Mouse (Mus musculus) lung, embryonic 14.5 days (tissue): Measurements from ENCODE around the gene Nptxr. TPM values are rescaled to one million over a fixed set of nuclear protein-coding genes. Genes with fewer than 3 reads are reported as not detected.
A peak's percentile ranks its signal among the peaks of the same experiment; 100 is the strongest.

Source experiments
- ATAC-seq: fragments of 200-750 bp; cut with Nextera tagmentation; 2 replicates; pipeline ENCODE4 v1.8.0; 2017; ENCODE audit warnings: mild to moderate bottlenecking, moderate TSS enrichment, moderate library complexity; ENCODE audit not compliant: insufficient read depth
- DNase-seq: peaks from one replicate; pipeline ENCODE4 v3.0.0-alpha.2; 2015
- H3K27ac ChIP-seq: fragments of 300-500 bp; sonication (generic); 2 replicates; pipeline ENCODE4 v1.5.1; 2014; ENCODE audit warnings: low read depth, mild to moderate bottlenecking, moderate library complexity
- H3K27me3 ChIP-seq: fragments of 300-500 bp; sonication (generic); 2 replicates; pipeline ENCODE4 v1.6.1; 2014; ENCODE audit warnings: low read length, control low read depth; ENCODE audit not compliant: insufficient read depth
- H3K36me3 ChIP-seq: fragments of 300-500 bp; sonication (generic); 2 replicates; pipeline ENCODE4 v1.6.1; 2014; ENCODE audit warnings: control low read depth; ENCODE audit not compliant: insufficient read depth
- H3K4me1 ChIP-seq: fragments of 300-500 bp; sonication (generic); 2 replicates; pipeline ENCODE4 v1.6.1; 2014; ENCODE audit warnings: antibody characterized with exemption, control low read depth; ENCODE audit not compliant: insufficient read depth
- H3K4me2 ChIP-seq: fragments of 300-500 bp; sonication (generic); 2 replicates; pipeline ENCODE4 v1.6.1; 2014; ENCODE audit warnings: mild to moderate bottlenecking
- H3K4me3 ChIP-seq: fragments of 300-500 bp; sonication (generic); 2 replicates; pipeline ENCODE4 v1.5.1; 2014; ENCODE audit warnings: low read depth, low read length
- H3K9ac ChIP-seq: fragments of 300-500 bp; sonication (generic); 2 replicates; pipeline ENCODE4 v1.6.1; 2014
- H3K9me3 ChIP-seq: fragments of 300-500 bp; sonication (generic); 2 replicates; pipeline ENCODE4 v1.6.1; 2016; ENCODE audit warnings: low read depth, low read length, control low read depth
- CTCF ChIP-seq: IDR thresholded peaks from 2 replicates; pipeline ENCODE4 v1.5.1; 2016; ENCODE audit warnings: antibody characterized with exemption, low read depth
- WGBS: fragments of 180-500 bp; shearing (Covaris S2); extraction: QIAGEN DNeasy Blood & Tissue Kit; methylation state at CpG from one replicate; pipeline ENCODE4 v1.1.7; 2014; 5-methylcytosine and 5-hydroxymethylcytosine counted together
- polyA plus RNA-seq: library from polyadenylated mRNA; unstranded; fragments of >200 nt; fragmentation: Nextera tagmentation; extraction: Ambion mirVana; gene quantifications from 2 replicates; pipeline ENCODE4 v1.2.1, GENCODE M21; 2014

Gene Nptxr
- polyA plus RNA-seq, 1 experiment from 2014 or later, result 2.0 TPM

DNA sequence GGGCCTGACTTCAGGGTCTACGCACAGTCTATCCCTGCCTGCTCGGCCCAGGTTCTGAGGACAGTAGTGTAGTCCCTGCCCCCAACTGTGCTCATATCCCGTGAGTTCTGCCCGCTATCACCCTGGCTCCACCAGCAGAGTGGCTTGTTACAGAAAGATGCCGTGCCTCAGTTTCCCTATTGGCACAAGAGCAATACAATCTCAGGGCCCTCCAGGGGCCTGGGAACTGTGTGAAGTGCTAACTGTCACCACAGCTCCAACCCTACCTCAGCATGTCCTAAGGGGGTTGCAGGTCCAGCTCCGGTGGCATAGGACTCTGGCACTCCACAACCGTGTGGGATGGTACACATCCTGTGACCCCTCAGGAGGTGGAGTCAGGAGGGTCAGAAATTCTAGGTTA, 7.5 kb downstream of the Nptxr start:
- WGBS, result 77% methylated on average over 7 of the region's 7 CpGs
- Histone ChIP-seq H3K9me3 (no peaks in the 10 kb centered on the region), H3K4me2 (no peak overlapping the region), H3K27me3 (peaks cover 6% of the 10 kb centered on the region), H3K36me3 (no peaks in the 10 kb centered on the region), H3K27ac (no peak overlapping the region), H3K4me3 (no peak overlapping the region), H3K4me1 (no peaks in the 10 kb centered on the region), H3K9ac (no peak overlapping the region)
- ATAC-seq (no peak), DNase-seq (no peak)
- TF ChIP-seq CTCF, result no peak

DNA sequence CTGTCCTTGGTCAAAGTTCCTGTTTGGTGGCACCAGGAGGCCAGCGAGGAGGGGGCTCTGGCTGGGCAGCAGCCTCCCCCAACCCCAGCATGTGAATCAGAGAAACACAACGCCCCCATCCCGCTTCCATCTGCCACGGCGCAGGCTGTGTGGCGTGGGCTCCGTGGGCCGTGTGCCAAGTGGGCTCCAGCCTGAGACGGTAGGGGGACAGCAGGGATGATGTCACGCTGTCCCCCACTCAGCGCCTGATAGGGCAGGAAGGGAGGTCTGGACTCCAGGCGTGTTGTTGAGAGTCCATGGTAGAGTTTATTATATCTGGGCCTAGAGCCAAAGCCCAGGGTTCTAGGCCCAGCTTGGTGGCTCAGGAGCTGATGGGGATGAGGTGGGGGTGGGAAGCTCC, 8.3 kb downstream of the Nptxr start:
- Histone ChIP-seq H3K4me2 (no peak overlapping the region), H3K36me3 (no peaks in the 10 kb centered on the region), H3K27me3 (no peaks in the 10 kb centered on the region; the same call in 1 of the 2 replicates), H3K4me1 (no peaks in the 10 kb centered on the region), H3K27ac (no peak overlapping the region), H3K9ac (no peak overlapping the region), H3K4me3 (no peak overlapping the region), H3K9me3 (no peaks in the 10 kb centered on the region)
- ATAC-seq (no peak), DNase-seq (no peak)
- 65% methylated on average over 12 of the region's 12 CpGs for WGBS
- no peak for TF ChIP-seq CTCF

DNA sequence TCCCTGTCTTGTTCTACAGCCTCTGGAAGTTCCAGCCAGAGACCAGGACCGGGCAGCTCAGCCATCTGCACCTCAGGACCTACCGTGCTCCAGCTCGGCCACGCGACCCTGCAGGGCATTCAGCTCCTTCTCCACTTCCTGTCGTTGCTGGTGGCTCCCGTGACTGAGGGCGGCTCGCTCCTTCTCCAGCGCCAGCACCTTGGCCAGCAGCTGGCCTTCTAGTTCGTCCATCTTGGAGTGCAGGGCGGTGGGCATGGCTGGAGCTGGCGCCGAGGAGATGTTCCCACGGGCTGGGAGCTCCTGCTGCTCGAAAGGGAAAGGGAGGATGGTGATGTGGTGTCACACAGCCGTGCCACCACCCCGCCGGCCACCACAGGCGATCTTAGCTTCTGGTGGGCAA, 10.4 kb downstream of the Nptxr start:
- Histone ChIP-seq H3K4me3 (no peak overlapping the region), H3K4me2 (no peak overlapping the region), H3K9me3 (no peaks in the 10 kb centered on the region), H3K27ac (no peak overlapping the region), H3K36me3 (no peaks in the 10 kb centered on the region), H3K9ac (no peak overlapping the region), H3K27me3 (no peaks in the 10 kb centered on the region; the same call in 1 of the 2 replicates), H3K4me1 (no peaks in the 10 kb centered on the region)
- TF ChIP-seq CTCF, result no peak
- 12% methylated on average over 20 of the region's 20 CpGs for WGBS
- ATAC-seq (no peak), DNase-seq (peak; percentile 53)

DNA sequence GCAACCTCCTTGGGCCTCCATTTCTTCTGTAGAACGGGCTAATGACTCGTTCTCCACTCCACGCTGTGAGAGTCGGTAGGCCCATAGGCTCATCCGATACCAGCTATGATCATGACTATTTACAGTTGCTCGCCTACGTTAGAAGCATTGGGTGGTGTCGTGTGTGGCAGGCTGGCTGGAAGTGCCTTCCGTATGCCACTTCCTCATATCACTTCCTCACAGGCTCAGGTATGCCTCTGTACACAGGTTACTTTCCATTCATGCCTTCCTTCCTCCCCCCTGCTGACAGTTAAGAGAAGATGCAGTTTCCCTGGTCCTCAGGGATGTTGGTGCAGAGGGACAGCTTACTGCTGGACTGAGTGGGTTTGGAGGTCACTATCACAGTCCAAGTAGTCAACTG, 11.5 kb downstream of the Nptxr start:
- no peak overlapping the region for H3K4me2 ChIP-seq
- no peaks in the 10 kb centered on the region for H3K9me3 ChIP-seq
- 91% methylated on average over 9 of the region's 9 CpGs for WGBS
- ATAC-seq, result no peak
- no peaks in the 10 kb centered on the region for H3K36me3 ChIP-seq
- H3K27me3 ChIP-seq, result no peaks in the 10 kb centered on the region; the same call in 1 of the 2 replicates
- H3K4me1 ChIP-seq, result no peaks in the 10 kb centered on the region
- no peak overlapping the region for H3K9ac ChIP-seq
- no peak for DNase-seq
- no peak overlapping the region for H3K4me3 ChIP-seq
- TF ChIP-seq CTCF, result no peak
- no peak overlapping the region for H3K27ac ChIP-seq

DNA sequence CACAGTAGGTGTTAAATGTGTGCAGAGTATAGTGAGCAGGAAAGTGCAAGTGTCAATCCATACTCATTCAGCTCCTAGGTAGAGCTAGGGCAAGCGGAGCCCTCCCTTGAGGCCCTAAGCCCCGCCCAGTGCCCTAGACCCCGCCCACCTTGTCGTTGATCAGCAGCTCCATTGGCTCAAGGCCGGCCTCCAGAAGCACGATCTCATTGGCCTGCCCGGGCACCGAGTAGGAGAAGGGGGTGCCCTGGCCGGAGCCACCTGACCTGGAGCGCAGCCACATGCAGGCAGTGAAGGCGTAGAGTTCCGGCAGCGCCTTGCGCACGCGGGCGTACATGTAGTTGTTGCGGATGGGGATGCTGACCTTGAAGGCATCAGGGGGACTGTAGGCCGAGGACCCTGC, 12.1 kb downstream of the Nptxr start:
- no peak overlapping the region for H3K9ac ChIP-seq
- no peak for TF ChIP-seq CTCF
- WGBS, result 18% methylated on average over 19 of the region's 19 CpGs
- DNase-seq, result no peak
- H3K27ac ChIP-seq, result no peak overlapping the region
- no peaks in the 10 kb centered on the region for H3K9me3 ChIP-seq
- H3K4me3 ChIP-seq, result no peak overlapping the region
- no peaks in the 10 kb centered on the region for H3K4me1 ChIP-seq
- H3K4me2 ChIP-seq, result no peak overlapping the region
- H3K27me3 ChIP-seq, result no peaks in the 10 kb centered on the region; the same call in 1 of the 2 replicates
- no peak for ATAC-seq
- no peaks in the 10 kb centered on the region for H3K36me3 ChIP-seq

DNA sequence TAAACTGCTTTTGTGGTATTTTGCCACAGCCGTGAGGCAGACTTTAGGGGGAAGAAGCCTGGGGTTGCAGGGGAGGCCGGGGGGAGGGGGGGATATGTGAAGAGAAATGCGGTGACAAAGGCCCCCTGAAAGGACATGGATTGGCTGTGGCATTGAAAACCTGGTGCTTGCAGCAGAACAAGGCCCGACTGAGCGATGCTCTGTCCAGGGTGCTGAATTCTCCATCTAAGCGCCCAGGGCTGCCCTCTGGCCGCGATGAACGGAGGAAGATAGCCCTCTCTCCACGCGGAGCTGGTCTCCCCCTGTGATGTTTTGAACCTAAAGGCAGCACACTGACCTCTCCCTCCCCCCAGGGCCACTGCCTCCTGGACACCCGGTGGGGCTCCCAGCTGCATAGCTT, 13.1 kb downstream of the Nptxr start:
- Histone ChIP-seq H3K4me1 (no peaks in the 10 kb centered on the region), H3K27me3 (no peaks in the 10 kb centered on the region; the same call in 1 of the 2 replicates), H3K36me3 (no peaks in the 10 kb centered on the region), H3K9me3 (no peaks in the 10 kb centered on the region), H3K27ac (no peak overlapping the region), H3K9ac (no peak overlapping the region), H3K4me3 (no peak overlapping the region), H3K4me2 (no peak overlapping the region)
- TF ChIP-seq CTCF, result peak; percentile 26; the same call in 1 of the 2 replicates
- WGBS, result 3% methylated on average over 12 of the region's 12 CpGs
- DNase-seq, result peak; percentile 92
- no peak for ATAC-seq

DNA sequence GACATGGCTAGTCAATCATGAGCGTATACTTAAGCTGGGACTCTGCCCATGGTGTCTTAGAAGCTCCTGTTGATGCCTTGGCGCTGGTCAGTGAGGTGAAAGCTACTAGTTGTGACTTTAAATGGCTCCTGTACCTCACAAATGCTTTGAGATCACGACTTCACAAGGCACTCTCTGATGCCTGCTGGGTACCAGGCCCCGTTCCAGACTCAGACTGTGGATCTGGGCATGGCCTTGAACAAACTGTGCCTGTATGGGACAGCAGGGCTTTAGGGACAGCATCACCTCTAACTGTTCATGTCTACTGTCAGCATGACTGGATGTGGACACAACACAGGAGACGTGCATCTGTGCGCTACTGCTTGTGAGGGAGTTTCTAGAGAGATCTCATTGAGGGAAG, 13.7 kb downstream of the Nptxr start:
- no peaks in the 10 kb centered on the region for H3K36me3 ChIP-seq
- H3K27me3 ChIP-seq, result no peaks in the 10 kb centered on the region; the same call in 1 of the 2 replicates
- no peaks in the 10 kb centered on the region for H3K4me1 ChIP-seq
- DNase-seq, result no peak
- 80% methylated on average over 6 of the region's 6 CpGs for WGBS
- no peak overlapping the region for H3K4me3 ChIP-seq
- H3K9ac ChIP-seq, result no peak overlapping the region
- no peak for TF ChIP-seq CTCF
- ATAC-seq, result no peak
- H3K4me2 ChIP-seq, result no peak overlapping the region
- H3K27ac ChIP-seq, result no peak overlapping the region
- H3K9me3 ChIP-seq, result no peaks in the 10 kb centered on the region

DNA sequence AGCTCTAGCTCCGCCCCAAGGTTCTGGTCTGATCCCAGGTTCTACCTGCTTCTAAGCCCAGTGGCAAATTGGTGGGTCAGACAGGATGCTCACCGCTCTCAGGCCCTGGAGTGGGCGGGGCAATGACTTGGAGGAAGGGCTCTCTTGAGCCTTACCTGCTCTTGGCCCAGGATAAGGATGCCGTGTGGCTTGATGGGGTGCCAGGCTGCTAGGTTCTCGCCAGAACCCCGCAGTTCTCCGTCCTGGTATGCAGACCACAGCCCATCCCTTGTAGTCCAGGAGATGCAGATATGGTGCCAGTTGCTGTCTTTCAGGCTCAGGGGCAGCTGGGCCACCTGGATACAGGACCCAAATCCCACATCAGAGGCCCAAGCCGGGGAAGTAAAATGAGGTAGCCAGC, 14.5 kb downstream of the Nptxr start:
- no peak for TF ChIP-seq CTCF
- Histone ChIP-seq H3K9me3 (no peaks in the 10 kb centered on the region), H3K9ac (no peak overlapping the region), H3K27me3 (no peaks in the 10 kb centered on the region; the same call in 1 of the 2 replicates), H3K36me3 (no peaks in the 10 kb centered on the region), H3K27ac (no peak overlapping the region), H3K4me1 (no peaks in the 10 kb centered on the region), H3K4me3 (no peak overlapping the region), H3K4me2 (no peak overlapping the region)
- no peak for ATAC-seq
- DNase-seq, result no peak
- WGBS, result 48% methylated on average over 8 of the region's 8 CpGs
